Mouse (Mus musculus) heart, embryonic 11.5 days (tissue): Measurements from ENCODE around the gene Lrrc41. TPM values are rescaled to one million over a fixed set of nuclear protein-coding genes. Genes with fewer than 3 reads are reported as not detected.

Experiments
- ATAC-seq: fragments of 200-750 bp; cut with Nextera tagmentation; replicated peaks from 2 replicates; pipeline ENCODE4 v1.8.0; 2017; ENCODE audit warnings: moderate library complexity; ENCODE audit not compliant: insufficient number of reproducible peaks, low FRiP score, low TSS enrichment
- H3K27ac ChIP-seq: fragments of 300-500 bp; sonication (generic); 2 replicates; pipeline ENCODE4 v1.5.1; 2014; ENCODE audit warnings: mild to moderate bottlenecking, low read depth, low read length
- H3K27me3 ChIP-seq: fragments of 300-500 bp; sonication (generic); 2 replicates; pipeline ENCODE4 v1.6.1; 2014; ENCODE audit warnings: mild to moderate bottlenecking, low read length, mixed read lengths; ENCODE audit not compliant: control insufficient read depth, insufficient read depth
- H3K36me3 ChIP-seq: fragments of 300-500 bp; sonication (generic); 2 replicates; pipeline ENCODE4 v1.6.1; 2014; ENCODE audit warnings: mild to moderate bottlenecking, low read length, moderate library complexity, mixed read lengths; ENCODE audit not compliant: control insufficient read depth, insufficient read depth
- H3K4me1 ChIP-seq: fragments of 300-500 bp; sonication (generic); 2 replicates; pipeline ENCODE4 v1.6.1; 2014; ENCODE audit warnings: low read length; ENCODE audit not compliant: control insufficient read depth, insufficient read depth
- H3K4me2 ChIP-seq: fragments of 300-500 bp; sonication (generic); 2 replicates; pipeline ENCODE4 v1.6.1; 2014; ENCODE audit warnings: mild to moderate bottlenecking, moderate library complexity
- H3K4me3 ChIP-seq: fragments of 300-500 bp; sonication (generic); 2 replicates; pipeline ENCODE4 v1.5.1; 2014; ENCODE audit warnings: low read depth, low read length
- H3K9ac ChIP-seq: fragments of 300-500 bp; sonication (generic); 2 replicates; pipeline ENCODE4 v1.6.1; 2014; ENCODE audit warnings: mild to moderate bottlenecking, low read depth, low read length, moderate library complexity
- H3K9me3 ChIP-seq: fragments of 300-500 bp; sonication (generic); replicated peaks from 2 replicates; pipeline ENCODE4 v1.6.1; 2016; ENCODE audit warnings: low read length; ENCODE audit not compliant: control insufficient read depth
- WGBS: fragments of 180-500 bp; shearing (Covaris S2); extraction: QIAGEN DNeasy Blood & Tissue Kit; methylation state at CpG from one replicate; pipeline ENCODE4 v1.1.7; 2014; ENCODE audit not compliant: insufficient replicate concordance; 5-methylcytosine and 5-hydroxymethylcytosine counted together
- polyA plus RNA-seq: library from polyadenylated mRNA; unstranded; fragments of >200 nt; fragmentation: Nextera tagmentation; extraction: Ambion mirVana; gene quantifications from 2 replicates; pipeline ENCODE4 v1.2.1, GENCODE M21; 2014

The Lrrc41 gene
- polyA plus RNA-seq = 61.0 and 61.3 TPM in 2 replicates

DNA sequence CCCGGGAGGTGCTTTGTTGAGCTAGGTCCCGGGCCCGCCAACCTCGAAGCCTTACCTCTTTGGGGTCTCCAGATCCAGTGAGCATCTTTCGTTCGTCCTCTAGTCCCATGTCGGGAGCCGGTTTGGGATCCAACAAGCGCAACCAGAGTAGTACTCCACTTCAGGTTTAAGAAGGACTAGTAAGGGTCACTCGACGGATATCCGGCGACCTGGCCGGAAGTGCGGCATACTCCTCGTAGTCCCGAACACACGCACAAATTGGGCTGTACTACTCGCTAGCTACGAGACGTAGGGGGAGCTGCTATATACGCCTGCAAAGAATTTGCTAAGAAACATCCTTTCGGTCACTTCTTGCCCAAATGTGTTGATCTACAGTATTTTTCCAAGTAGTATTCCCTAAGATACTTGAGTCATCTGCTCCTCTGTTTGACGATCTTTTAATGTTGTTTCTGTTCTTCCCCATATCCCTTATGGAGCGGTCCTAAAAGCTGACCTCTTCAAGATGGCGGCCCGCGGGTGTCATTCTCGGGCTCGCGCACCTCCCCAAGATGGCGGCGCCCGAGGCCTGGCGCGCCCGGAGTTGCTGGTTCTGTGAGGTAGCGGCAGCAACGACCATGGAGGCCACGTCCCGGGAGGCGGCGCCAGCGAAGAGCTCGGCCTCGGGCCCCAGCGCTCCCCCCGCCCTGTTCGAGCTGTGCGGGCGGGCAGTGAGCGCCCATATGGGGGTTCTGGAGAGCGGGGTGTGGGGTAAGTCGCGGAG is at the start of gene Lrrc41, which contains the start of gene Uqcrh:
Gene Lrrc41, plus strand, starts transcription at position 409 of the 760 bp plus-strand sequence.
Gene Uqcrh, minus strand, starts transcription at position 211 of the 760 bp plus-strand sequence.
- ATAC-seq = peak; percentile 85

DNA sequence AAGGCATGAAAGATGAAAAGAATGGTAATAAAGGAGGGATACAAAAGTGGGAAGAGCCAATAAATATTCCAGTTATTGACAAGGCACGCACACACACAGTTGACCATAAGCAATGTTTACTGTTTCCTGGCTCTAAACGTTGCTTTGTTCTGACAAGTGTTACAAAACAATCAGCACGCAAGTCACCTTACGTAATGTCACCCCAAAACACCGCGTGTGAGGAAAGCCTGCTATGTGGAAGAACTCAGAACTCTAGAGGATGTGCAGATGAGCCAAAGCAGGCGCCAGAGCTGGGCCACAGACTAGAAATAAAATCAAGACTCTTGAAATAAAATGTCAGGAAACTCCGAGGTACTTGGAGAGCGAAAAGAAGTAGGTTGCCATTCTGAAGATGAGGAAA is 42.2 kb upstream of the Lrrc41 start:
- 87% methylated on average over 9 of the region's 9 CpGs for WGBS

More for the DNA sequence above, at the start of gene Lrrc41, which contains the start of gene Uqcrh:
- Histone ChIP-seq H3K4me1 (peaks cover 24% of the 10 kb centered on the region), H3K9ac (peak within 1 kb of the TSS; percentile 100), H3K27ac (peak within 1 kb of the TSS; percentile 98), H3K36me3 (peaks cover 1% of the 10 kb centered on the region; the same call in 1 of the 2 replicates), H3K9me3 (no peaks in the 10 kb centered on the region), H3K27me3 (no peaks in the 10 kb centered on the region), H3K4me2 (peak within 1 kb of the TSS; percentile 85), H3K4me3 (peak within 1 kb of the TSS; percentile 97)
- under 1% methylated on average over 54 of the region's 55 CpGs for WGBS

GRCm38 (mm10) chr4:116033374-116033773 is 41.7 kb upstream of the Lrrc41 start:
- H3K4me2 ChIP-seq = no peak overlapping the region
- H3K9ac ChIP-seq = no peak overlapping the region
- no peaks in the 10 kb centered on the region for H3K27me3 ChIP-seq
- peaks cover 5% of the 10 kb centered on the region for H3K36me3 ChIP-seq
- no peak overlapping the region for H3K4me3 ChIP-seq
- ATAC-seq = no peak
- H3K9me3 ChIP-seq = no peaks in the 10 kb centered on the region
- no peaks in the 10 kb centered on the region for H3K4me1 ChIP-seq
- H3K27ac ChIP-seq = no peak overlapping the region
- WGBS = 84% methylated on average over 5 of the region's 5 CpGs

More for the DNA sequence above, 42.2 kb upstream of the Lrrc41 start:
- ATAC-seq = no peak
- Histone ChIP-seq H3K9ac (no peak overlapping the region), H3K4me1 (no peaks in the 10 kb centered on the region), H3K9me3 (no peaks in the 10 kb centered on the region), H3K4me2 (no peak overlapping the region), H3K36me3 (peaks cover 5% of the 10 kb centered on the region), H3K27me3 (no peaks in the 10 kb centered on the region), H3K27ac (no peak overlapping the region), H3K4me3 (no peak overlapping the region)

DNA sequence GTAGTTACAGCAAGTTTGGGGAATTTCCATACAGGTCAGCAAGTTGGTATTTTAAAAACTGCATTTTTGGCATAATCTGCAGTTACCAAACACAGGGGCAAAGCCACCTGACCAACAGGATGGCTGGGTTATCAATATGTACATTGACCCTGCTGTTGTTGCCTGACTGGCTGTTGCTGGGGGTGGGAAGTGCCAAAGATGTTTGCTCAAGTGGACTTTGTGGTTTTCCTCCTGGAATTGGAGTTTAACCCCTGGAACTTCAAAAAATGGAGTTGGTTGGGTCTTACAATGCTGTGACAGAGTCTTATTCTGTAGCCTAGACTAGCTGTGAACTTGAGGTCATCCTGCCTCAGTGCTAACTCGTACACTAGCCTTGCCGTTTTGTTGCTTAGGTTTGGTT is 34.6 kb upstream of the Lrrc41 start:
- WGBS = 78% methylated on average over 2 of the region's 2 CpGs
- H3K27ac ChIP-seq = no peak overlapping the region
- no peaks in the 10 kb centered on the region for H3K9me3 ChIP-seq
- no peak overlapping the region for H3K4me3 ChIP-seq
- no peak overlapping the region for H3K4me2 ChIP-seq
- ATAC-seq = no peak
- no peaks in the 10 kb centered on the region for H3K27me3 ChIP-seq
- H3K9ac ChIP-seq = no peak overlapping the region
- H3K36me3 ChIP-seq = peaks cover 4% of the 10 kb centered on the region; the same call in 1 of the 2 replicates
- no peaks in the 10 kb centered on the region for H3K4me1 ChIP-seq

- 71% methylated on average over 3 of the region's 3 CpGs for WGBS
Measured at GRCm38 (mm10) chr4:116042186-116042585, 32.9 kb upstream of the Lrrc41 start.

GRCm38 (mm10) chr4:116046604-116047003 is 28.5 kb upstream of the Lrrc41 start:
- no peak for ATAC-seq
- H3K4me2 ChIP-seq = no peak overlapping the region
- H3K9ac ChIP-seq = no peak overlapping the region
- H3K27ac ChIP-seq = no peak overlapping the region
- 69% methylated on average over 2 of the region's 2 CpGs for WGBS
- no peaks in the 10 kb centered on the region for H3K9me3 ChIP-seq
- no peaks in the 10 kb centered on the region for H3K4me1 ChIP-seq
- H3K36me3 ChIP-seq = peaks cover 4% of the 10 kb centered on the region; the same call in 1 of the 2 replicates
- H3K27me3 ChIP-seq = no peaks in the 10 kb centered on the region
- H3K4me3 ChIP-seq = no peak overlapping the region

More at GRCm38 (mm10) chr4:116042186-116042585, 32.9 kb upstream of the Lrrc41 start:
- H3K9me3 ChIP-seq = no peaks in the 10 kb centered on the region
- no peak overlapping the region for H3K27ac ChIP-seq
- H3K4me2 ChIP-seq = no peak overlapping the region
- no peak overlapping the region for H3K9ac ChIP-seq
- H3K4me3 ChIP-seq = no peak overlapping the region
- ATAC-seq = no peak
- peaks cover 4% of the 10 kb centered on the region; the same call in 1 of the 2 replicates for H3K36me3 ChIP-seq
- H3K27me3 ChIP-seq = no peaks in the 10 kb centered on the region
- H3K4me1 ChIP-seq = no peaks in the 10 kb centered on the region

DNA sequence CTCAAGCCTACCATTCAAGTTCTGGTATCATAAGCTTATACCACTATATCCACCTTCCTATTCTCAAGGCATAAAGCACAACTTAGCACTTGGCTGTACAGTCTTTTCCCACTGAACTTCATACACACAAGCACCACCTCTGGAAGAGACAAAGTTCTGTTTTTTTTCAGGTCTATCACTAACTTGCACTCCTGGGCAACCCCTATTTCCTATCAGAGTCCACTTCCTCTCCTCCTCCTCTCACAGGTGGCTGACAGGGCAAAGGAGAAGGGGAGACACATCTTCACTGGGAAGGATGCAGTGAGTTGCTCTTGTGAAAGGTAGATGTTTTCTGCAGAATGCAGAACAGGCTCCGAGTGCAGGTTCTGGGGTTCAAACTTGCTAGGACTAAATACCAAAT is 27.4 kb upstream of the Lrrc41 start:
- H3K36me3 ChIP-seq = peaks cover 2% of the 10 kb centered on the region; the same call in 1 of the 2 replicates
- 89% methylated on average over 1 of the region's 1 CpGs for WGBS
- peaks cover 4% of the 10 kb centered on the region; the same call in 1 of the 2 replicates for H3K4me1 ChIP-seq
- H3K9me3 ChIP-seq = no peaks in the 10 kb centered on the region
- H3K4me2 ChIP-seq = no peak overlapping the region
- no peak for ATAC-seq
- no peak overlapping the region for H3K9ac ChIP-seq
- H3K27ac ChIP-seq = no peak overlapping the region
- H3K27me3 ChIP-seq = no peaks in the 10 kb centered on the region
- no peak overlapping the region for H3K4me3 ChIP-seq

GRCm38 (mm10) chr4:116048130-116048920 is 26.7 kb upstream of the Lrrc41 start:
- Histone ChIP-seq H3K9ac (no peak overlapping the region), H3K36me3 (no peaks in the 10 kb centered on the region; the same call in 1 of the 2 replicates)

More at GRCm38 (mm10) chr4:116048130-116048920, 26.7 kb upstream of the Lrrc41 start:
- Histone ChIP-seq H3K9me3 (no peaks in the 10 kb centered on the region), H3K4me2 (no peak overlapping the region), H3K4me3 (no peak overlapping the region), H3K27ac (no peak overlapping the region), H3K4me1 (peaks cover 4% of the 10 kb centered on the region; the same call in 1 of the 2 replicates), H3K27me3 (no peaks in the 10 kb centered on the region)
- no peak for ATAC-seq
- WGBS = 76% methylated on average over 7 of the region's 7 CpGs
